Mouse (Mus musculus) bone marrow, adult 2 months (tissue): ENCODE data around the gene Zhx3.

ENCODE experiments used
- CTCF ChIP-seq: fragments of 200-500 bp; IDR thresholded peaks from 2 replicates; pipeline ENCODE4 v1.5.1; 2011; ENCODE audit warnings: low read length, control low read depth; ENCODE audit not compliant: control insufficient read depth, insufficient read depth
- POLR2A ChIP-seq: fragments of 200-500 bp; IDR thresholded peaks from 2 replicates; pipeline ENCODE4 v1.6.1; 2011; ENCODE audit warnings: low read depth, mild to moderate bottlenecking, control low read depth, low read length, borderline replicate concordance; ENCODE audit not compliant: control insufficient read depth

DNA sequence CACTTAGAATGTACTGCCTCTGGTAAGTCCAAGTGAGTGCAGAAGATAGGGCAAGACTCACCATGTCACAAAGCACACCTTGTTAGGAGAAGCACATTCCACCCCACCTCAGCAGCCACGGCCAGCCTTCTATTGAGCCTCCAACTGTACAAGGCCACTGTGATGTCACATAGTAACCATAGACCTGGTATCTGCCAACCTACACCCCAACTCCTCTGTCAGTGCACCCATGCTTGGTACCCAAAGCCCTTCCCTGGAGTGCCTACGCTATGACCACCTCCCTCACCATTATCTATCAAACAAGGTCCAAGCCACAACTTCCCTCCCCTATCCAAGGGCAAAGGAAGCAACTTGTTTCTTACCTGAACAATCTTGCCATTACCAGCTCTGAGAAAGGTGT is 103.8 kb downstream of the Zhx3 start:
- no peak for TF ChIP-seq POLR2A
- TF ChIP-seq CTCF: no peak
